Mouse (Mus musculus): Measurements from ENCODE around the gene Foxj1.

DNA sequence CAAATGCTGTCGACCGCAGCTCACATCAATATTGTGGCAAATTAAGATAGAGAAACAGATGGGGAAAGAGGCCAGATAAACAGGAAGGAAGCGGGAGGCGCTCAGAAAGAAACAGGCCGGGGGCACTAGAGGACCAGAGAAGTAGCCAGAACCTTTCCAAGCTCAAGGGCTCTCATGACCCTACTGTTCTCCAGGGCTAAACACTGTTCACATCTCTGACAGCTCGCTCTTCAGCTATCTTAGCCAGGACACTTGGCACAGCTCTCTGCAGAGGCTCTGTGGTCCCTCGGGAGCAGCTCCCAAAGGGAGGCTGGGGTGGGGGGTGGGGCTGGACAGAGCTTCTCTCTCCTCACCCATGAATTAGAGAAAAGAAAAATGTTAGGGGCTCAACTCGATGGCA, 44.6 kb downstream of the Foxj1 start:
- TF ChIP-seq CTCF (IDR thresholded peaks at IDR 0.05; ENCODE audit: low read depth) (no peak), EP300 (IDR thresholded peaks at IDR 0.05; ENCODE audit: low read depth) (no peak)
